Mouse (Mus musculus) bone marrow macrophage, adult 2 months (primary cell): ENCODE measurements around the gene Map1lc3a. TPM values are rescaled to one million over a fixed set of nuclear protein-coding genes. Genes with fewer than 3 reads are reported as not detected.

Source experiments
- H3K27ac ChIP-seq: 2 replicates; pipeline ENCODE4 v1.5.1; 2012; ENCODE audit warnings: low read depth, low read length; ENCODE audit not compliant: insufficient read depth
- H3K4me1 ChIP-seq: 2 replicates; pipeline ENCODE4 v1.6.1; 2012; ENCODE audit warnings: low read length; ENCODE audit not compliant: control insufficient read depth, insufficient read depth
- H3K4me3 ChIP-seq: 2 replicates; pipeline ENCODE4 v1.5.1; 2012; ENCODE audit warnings: mild to moderate bottlenecking, low read length, moderate library complexity; ENCODE audit not compliant: insufficient read depth
- CTCF ChIP-seq: IDR thresholded peaks from 2 replicates; pipeline ENCODE4 v1.5.1; 2012; ENCODE audit warnings: low read depth, mild to moderate bottlenecking, low read length, moderate library complexity
- POLR2A ChIP-seq: IDR thresholded peaks from 2 replicates; pipeline ENCODE4 v1.6.1; 2012; ENCODE audit warnings: mild to moderate bottlenecking, low read depth, low read length, borderline replicate concordance
- polyA plus RNA-seq: library from polyadenylated mRNA; stranded (reverse); fragments of >200 nt; gene quantifications from 2 replicates; pipeline ENCODE4 v1.2.4, GENCODE M21; 2012; ENCODE audit not compliant: missing spikeins, insufficient read depth, insufficient read length

The Map1lc3a gene
- 39.6 and 39.8 TPM in 2 replicates for polyA plus RNA-seq

- peak within 1 kb of the TSS; percentile 93 for H3K4me3 ChIP-seq
- H3K4me1 ChIP-seq: peaks cover 6% of the 10 kb centered on the region; the same call in 1 of the 2 replicates
- H3K27ac ChIP-seq: peak within 1 kb of the TSS; percentile 11; the same call in 1 of the 2 replicates
- TF ChIP-seq POLR2A (no peak), CTCF (no peak)
Observed at GRCm38 (mm10) chr2:155276195-155276594, at the start of gene Map1lc3a. TSS of gene Map1lc3a (plus strand) at chr2:155276297.

GRCm38 (mm10) chr2:155235746-155236361 is 40.2 kb upstream of the Map1lc3a start:
- TF ChIP-seq POLR2A: no peak; the same call in 1 of the 2 replicates
- no peak for TF ChIP-seq CTCF
- Histone ChIP-seq H3K27ac (peak overlapping the region; percentile 28; the same call in 1 of the 2 replicates), H3K4me3 (peak overlapping the region; percentile 70), H3K4me1 (peaks cover 16% of the 10 kb centered on the region)

DNA sequence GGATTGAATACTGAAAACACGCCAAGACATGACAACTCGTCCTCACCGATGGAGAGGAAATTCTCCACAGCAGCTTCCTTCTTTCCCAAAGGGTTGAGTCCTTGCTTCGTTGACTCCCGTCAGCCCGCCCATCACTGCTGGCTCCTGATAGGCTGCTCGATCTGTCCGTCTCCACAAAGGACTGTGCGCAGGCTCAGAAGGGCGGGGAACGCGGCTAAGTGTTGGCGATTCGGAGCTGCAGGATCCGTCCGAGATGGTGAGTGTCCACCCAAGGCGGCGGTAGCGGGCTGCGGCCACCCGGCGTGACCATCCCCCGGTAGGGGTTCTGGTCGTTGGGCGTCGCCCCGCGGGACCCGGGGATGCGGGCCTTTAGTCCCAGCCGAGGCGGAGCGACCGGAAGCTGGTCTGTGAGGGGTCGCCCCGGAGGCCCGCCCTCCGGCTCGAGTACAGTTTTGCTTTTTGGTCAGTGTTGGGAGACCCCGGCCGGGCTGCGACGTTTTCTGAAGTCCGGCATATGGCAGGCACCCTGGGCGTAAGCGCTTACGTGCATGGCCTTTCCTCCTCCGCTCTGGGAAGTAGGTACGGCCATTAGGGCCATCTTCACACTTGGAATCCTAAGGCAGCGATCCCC is 39.6 kb upstream of the Map1lc3a start, which contains the start of gene Dynlrb1:
Gene Dynlrb1 (plus strand): TSS at position 172 of the 631 bp plus-strand sequence.
- H3K27ac ChIP-seq: peak within 1 kb of the TSS; percentile 58
- peak within 1 kb of the TSS; percentile 70 for H3K4me3 ChIP-seq
- H3K4me1 ChIP-seq: peaks cover 19% of the 10 kb centered on the region
- TF ChIP-seq CTCF: no peak
- peak; percentile 65; the same call in 1 of the 2 replicates for TF ChIP-seq POLR2A

DNA sequence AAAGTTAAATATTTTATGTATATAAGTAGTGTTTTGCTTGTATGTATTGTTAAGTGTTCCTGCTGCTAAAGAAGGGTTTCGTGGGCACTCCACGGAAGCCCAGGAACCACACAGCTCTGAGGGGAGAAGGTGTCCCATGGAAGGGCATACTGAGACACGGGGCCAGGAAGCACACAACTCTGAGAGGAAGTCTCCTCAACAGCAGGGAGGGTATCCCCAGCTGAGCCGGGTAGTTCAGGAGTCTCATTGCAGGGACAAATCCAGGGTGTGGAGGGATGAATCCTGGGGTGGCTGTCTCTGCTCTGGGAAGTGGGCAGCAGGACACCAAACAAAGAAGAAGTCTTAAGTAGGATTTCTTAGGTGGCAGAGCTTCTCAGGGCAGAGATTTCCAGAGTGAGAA is 38.8 kb upstream of the Map1lc3a start:
- peak overlapping the region; percentile 70 for H3K4me3 ChIP-seq
- TF ChIP-seq POLR2A (no peak), CTCF (no peak)
- H3K4me1 ChIP-seq: peaks cover 22% of the 10 kb centered on the region
- H3K27ac ChIP-seq: no peak overlapping the region

DNA sequence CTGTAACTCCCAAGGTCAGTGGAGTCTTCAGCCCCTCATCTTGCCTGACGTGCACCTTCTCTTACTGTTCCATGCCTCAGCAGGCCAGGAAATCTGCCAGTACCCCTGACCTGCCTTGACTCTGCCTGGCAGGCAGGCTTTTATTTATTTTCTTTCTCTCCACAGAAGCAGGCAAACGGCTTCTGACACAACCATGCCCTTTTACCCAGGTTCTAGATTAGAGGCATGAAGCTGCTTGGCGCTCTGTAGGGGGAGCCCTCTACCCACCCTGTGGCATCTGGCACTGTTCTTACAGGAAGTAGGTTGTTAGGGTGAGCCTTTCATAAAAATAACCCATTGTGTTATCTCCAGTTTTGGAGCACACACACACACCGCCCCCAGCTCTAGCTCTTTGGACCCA is 35.2 kb upstream of the Map1lc3a start:
- Histone ChIP-seq H3K4me1 (peaks cover 22% of the 10 kb centered on the region), H3K27ac (no peak overlapping the region)

DNA sequence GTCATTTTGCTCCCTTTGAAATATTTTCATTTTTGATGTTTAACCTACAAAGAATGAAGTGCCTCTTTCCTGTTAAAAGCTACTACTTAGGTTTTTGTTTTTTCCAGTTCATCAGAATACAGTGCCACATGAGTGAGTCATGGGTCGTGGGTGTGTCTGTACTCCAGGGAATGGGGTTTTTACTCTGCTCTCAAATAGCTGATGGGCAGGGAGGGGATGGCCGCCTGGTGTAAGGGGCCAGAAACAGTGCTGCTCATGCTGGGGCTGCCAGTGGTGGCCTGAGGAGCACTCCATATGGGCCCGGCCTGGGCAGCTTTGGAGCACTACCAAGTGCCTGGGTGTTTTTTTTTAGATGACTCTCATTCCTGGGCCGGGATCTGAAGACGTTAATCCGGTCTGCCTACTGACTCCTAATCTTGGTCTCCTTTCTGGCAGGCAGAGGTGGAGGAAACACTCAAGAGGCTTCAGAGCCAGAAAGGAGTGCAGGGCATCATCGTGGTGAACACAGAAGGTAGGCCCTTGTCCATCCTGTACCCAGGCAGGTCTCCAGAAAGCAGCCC is 33.7 kb upstream of the Map1lc3a start:
- Histone ChIP-seq H3K4me3 (no peak overlapping the region), H3K27ac (no peak overlapping the region), H3K4me1 (peaks cover 22% of the 10 kb centered on the region)
- TF ChIP-seq POLR2A (no peak), CTCF (no peak)

More for the DNA sequence above, 35.2 kb upstream of the Map1lc3a start:
- no peak overlapping the region for H3K4me3 ChIP-seq
- 0 out of 2 replicates have a peak, but pooled peaks have one; percentile 26 for TF ChIP-seq CTCF
- TF ChIP-seq POLR2A: no peak

- Histone ChIP-seq H3K4me1 (peaks cover 5% of the 10 kb centered on the region; the same call in 1 of the 2 replicates), H3K27ac (no peak overlapping the region), H3K4me3 (no peak overlapping the region)
- TF ChIP-seq POLR2A: no peak
- no peak for TF ChIP-seq CTCF
Observed at GRCm38 (mm10) chr2:155246231-155246630, 29.9 kb upstream of the Map1lc3a start.

- Histone ChIP-seq H3K4me1 (no peaks in the 10 kb centered on the region), H3K4me3 (no peak overlapping the region), H3K27ac (no peak overlapping the region)
- TF ChIP-seq CTCF (no peak), POLR2A (no peak)
Observed at GRCm38 (mm10) chr2:155248206-155248605, 27.9 kb upstream of the Map1lc3a start.

DNA sequence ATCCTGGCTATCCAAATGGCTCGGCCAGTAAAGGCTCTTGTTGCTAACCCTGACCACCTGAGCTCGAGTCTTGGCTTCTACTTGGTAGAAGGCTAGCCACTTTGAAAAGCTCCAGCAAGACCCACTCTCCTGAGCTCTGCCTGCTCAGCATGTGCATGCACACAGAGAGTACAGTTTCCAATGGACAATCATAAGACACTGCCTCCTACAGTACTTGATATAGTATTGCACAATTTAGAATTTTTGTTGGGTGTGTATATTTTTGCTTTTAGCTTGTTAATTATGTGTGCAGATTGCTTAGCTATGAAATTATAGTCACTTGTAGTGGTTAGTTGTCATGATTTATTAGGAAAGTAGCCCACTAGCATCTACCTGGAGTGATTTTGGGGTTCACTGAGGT is 27.4 kb upstream of the Map1lc3a start:
- no peak overlapping the region for H3K27ac ChIP-seq
- no peak overlapping the region for H3K4me3 ChIP-seq
- TF ChIP-seq POLR2A (no peak), CTCF (no peak)

GRCm38 (mm10) chr2:155249588-155249987 is 26.5 kb upstream of the Map1lc3a start:
- H3K4me1 ChIP-seq: no peaks in the 10 kb centered on the region
- TF ChIP-seq POLR2A: no peak
- no peak for TF ChIP-seq CTCF
- no peak overlapping the region for H3K27ac ChIP-seq

More for the DNA sequence above, 27.4 kb upstream of the Map1lc3a start:
- no peaks in the 10 kb centered on the region for H3K4me1 ChIP-seq

More at GRCm38 (mm10) chr2:155249588-155249987, 26.5 kb upstream of the Map1lc3a start:
- no peak overlapping the region for H3K4me3 ChIP-seq
